Mouse (Mus musculus): Measurements from ENCODE around the gene Suclg1.

The Suclg1 gene

DNA sequence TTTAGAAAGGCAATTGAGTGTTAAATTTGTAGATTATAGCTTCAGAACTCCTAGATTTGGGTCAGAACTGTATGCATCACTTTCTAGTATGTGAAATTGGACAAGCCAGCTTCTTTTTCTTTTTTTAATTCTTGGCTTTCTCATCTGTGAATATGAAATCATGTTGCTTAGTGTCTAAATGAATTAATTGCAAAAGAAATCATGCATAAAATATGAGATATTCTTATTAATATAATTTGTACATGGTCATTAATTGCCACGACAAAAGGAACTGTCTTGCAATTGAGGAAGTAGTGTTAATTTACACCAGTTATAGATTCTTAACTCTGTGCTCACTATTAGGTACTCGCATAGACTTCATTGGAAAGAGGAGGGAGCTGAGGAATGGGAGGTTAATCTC lies 74.1 kb downstream of the Suclg1 start:
- DNase-seq (ENCODE audit: low spot score in 2 of 2), result no peak

Data from spleen, postnatal 4 days (tissue).